Mouse (Mus musculus): ENCODE data around the gene Mipep. TPM values are rescaled to one million over a fixed set of nuclear protein-coding genes. Genes with fewer than 3 reads are reported as not detected.
A peak's percentile ranks its signal among the peaks of the same experiment; 100 is the strongest.

Gene Mipep
- polyA plus RNA-seq, 1 experiment from 2014 or later: 22.0 TPM

GRCm38 (mm10) chr14:60759097-60759496 is 25.3 kb upstream of the Mipep start:
- Histone ChIP-seq H3K9me3 (no peaks in the 10 kb centered on the region), H3K4me1 (no peaks in the 10 kb centered on the region), H3K36me3 (peaks cover 30% of the 10 kb centered on the region), H3K4me2 (replicated peaks) (no peak overlapping the region), H3K4me3 (no peak overlapping the region), H3K27me3 (no peaks in the 10 kb centered on the region), H3K27ac (replicated peaks) (no peak overlapping the region), H3K9ac (replicated peaks) (no peak overlapping the region)
- 93% methylated on average over 8 of the region's 8 CpGs for WGBS
- ATAC-seq (replicated peaks): no peak

DNA sequence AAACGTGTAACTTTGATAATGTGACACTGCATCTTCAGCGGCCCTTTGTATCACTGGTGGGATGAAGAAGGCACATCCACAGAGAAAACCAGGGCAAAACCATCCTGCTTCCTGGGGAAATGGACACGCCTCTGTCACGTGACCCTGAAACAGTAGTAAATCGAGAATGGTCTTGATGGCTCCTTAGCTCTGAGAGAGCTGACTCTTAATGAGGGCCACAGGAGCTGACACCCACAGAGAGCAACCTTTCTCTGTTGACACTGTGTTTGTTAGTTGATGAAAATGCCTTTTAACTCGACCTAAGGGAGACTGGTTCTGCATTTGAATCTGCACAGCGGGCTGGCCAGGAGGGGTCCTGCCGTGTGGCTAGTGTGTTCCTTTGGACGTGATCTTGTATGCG is 22.6 kb upstream of the Mipep start:
- no peak overlapping the region for H3K4me3 ChIP-seq
- WGBS: 71% methylated on average over 10 of the region's 10 CpGs
- ATAC-seq (replicated peaks): no peak
- H3K36me3 ChIP-seq: peaks cover 14% of the 10 kb centered on the region; the same call in 1 of the 2 replicates
- H3K4me1 ChIP-seq: no peaks in the 10 kb centered on the region
- H3K9me3 ChIP-seq: no peaks in the 10 kb centered on the region
- H3K9ac ChIP-seq (replicated peaks): no peak overlapping the region
- no peaks in the 10 kb centered on the region for H3K27me3 ChIP-seq
- no peak overlapping the region for H3K4me2 ChIP-seq (replicated peaks)
- no peak overlapping the region for H3K27ac ChIP-seq (replicated peaks)

DNA sequence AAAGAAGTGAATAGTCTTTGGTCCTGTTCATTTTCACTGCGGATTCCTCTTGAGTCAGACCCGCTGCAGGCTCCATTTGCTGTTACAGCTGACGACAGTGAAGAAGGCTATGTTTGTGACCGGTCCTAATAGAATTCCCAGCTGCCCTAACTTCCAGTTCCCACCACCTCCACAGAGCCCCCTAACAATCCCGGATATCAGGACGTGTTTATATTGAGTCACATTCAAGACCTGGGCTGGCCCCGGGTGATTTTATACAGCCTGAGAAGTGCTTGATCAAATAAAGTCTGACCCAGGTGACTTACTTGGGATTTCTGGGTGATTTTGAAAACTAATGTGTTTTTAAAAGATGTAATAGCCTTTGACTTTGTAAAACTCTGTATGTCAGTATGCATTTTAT is 21.6 kb upstream of the Mipep start:
- Histone ChIP-seq H3K4me3 (no peak overlapping the region), H3K4me2 (replicated peaks) (no peak overlapping the region), H3K4me1 (no peaks in the 10 kb centered on the region), H3K27me3 (no peaks in the 10 kb centered on the region), H3K9me3 (no peaks in the 10 kb centered on the region), H3K36me3 (peaks cover 8% of the 10 kb centered on the region; the same call in 1 of the 2 replicates), H3K9ac (replicated peaks) (no peak overlapping the region), H3K27ac (replicated peaks) (no peak overlapping the region)
- ATAC-seq (replicated peaks): no peak
- 79% methylated on average over 7 of the region's 7 CpGs for WGBS

DNA sequence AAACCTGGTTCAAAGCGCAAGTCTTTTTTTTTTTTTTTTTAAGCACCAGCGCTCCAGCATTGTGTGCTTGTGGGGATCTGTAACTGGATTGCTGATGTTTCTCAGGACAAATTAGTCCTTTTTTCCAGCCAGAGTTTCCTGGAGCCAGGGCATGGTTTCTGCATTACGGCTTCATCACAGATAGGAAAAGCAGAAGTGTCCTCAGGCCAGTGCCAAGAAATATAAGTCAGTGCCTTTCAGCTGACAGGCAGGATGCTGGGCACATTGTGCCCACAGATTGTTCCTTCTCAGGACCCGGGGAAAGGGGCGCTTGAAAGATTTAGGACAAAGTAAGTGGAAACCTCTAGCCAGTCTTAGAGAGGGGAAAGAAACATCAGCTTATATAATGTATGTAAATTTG is 20.6 kb upstream of the Mipep start:
- H3K36me3 ChIP-seq: peaks cover 8% of the 10 kb centered on the region; the same call in 1 of the 2 replicates

GRCm38 (mm10) chr14:60764526-60764925 is 19.8 kb upstream of the Mipep start:
- Histone ChIP-seq H3K9ac (replicated peaks) (no peak overlapping the region), H3K27ac (replicated peaks) (no peak overlapping the region), H3K27me3 (no peaks in the 10 kb centered on the region), H3K36me3 (peaks cover 7% of the 10 kb centered on the region; the same call in 1 of the 2 replicates), H3K9me3 (no peaks in the 10 kb centered on the region), H3K4me3 (no peak overlapping the region), H3K4me1 (no peaks in the 10 kb centered on the region), H3K4me2 (replicated peaks) (no peak overlapping the region)
- WGBS: 81% methylated on average over 4 of the region's 4 CpGs
- ATAC-seq (replicated peaks): no peak

More for the DNA sequence above, 20.6 kb upstream of the Mipep start:
- no peaks in the 10 kb centered on the region for H3K9me3 ChIP-seq
- H3K27ac ChIP-seq (replicated peaks): no peak overlapping the region
- H3K27me3 ChIP-seq: no peaks in the 10 kb centered on the region
- H3K9ac ChIP-seq (replicated peaks): no peak overlapping the region
- H3K4me2 ChIP-seq (replicated peaks): no peak overlapping the region
- ATAC-seq (replicated peaks): no peak
- no peak overlapping the region for H3K4me3 ChIP-seq
- 94% methylated on average over 5 of the region's 5 CpGs for WGBS
- no peaks in the 10 kb centered on the region for H3K4me1 ChIP-seq

DNA sequence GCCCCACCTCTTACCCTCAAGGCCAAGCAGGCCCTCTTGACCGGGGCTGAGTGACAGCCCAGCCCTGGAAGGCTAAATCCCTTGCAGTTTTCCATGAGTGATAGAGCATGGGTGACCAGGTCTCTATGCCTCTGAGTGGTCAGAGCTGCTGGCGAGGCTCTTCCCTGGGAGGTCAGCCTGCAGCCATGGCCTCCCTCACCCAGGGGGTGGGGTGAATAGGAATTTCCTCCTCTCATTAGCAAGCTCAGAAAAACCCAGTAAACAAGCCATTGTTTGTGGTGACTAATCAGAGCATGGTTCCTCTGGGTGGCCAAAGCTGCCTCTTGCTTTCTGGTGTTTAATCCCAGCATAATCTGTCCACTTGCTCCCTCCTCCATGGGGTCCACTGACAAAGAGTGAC is 19.3 kb upstream of the Mipep start:
- no peaks in the 10 kb centered on the region for H3K4me1 ChIP-seq
- no peaks in the 10 kb centered on the region for H3K27me3 ChIP-seq
- H3K36me3 ChIP-seq: peaks cover 5% of the 10 kb centered on the region; the same call in 1 of the 2 replicates
- no peak overlapping the region for H3K9ac ChIP-seq (replicated peaks)
- no peak overlapping the region for H3K4me2 ChIP-seq (replicated peaks)
- 56% methylated on average over 2 of the region's 2 CpGs for whole genome bisulfite sequencing
- no peak overlapping the region for H3K27ac ChIP-seq (replicated peaks)
- no peak overlapping the region for H3K4me3 ChIP-seq
- no peak for ATAC-seq (replicated peaks)
- no peaks in the 10 kb centered on the region for H3K9me3 ChIP-seq

- no peaks in the 10 kb centered on the region for H3K9me3 ChIP-seq
- H3K9ac ChIP-seq (replicated peaks): no peak within 1 kb of the TSS
- H3K4me2 ChIP-seq (replicated peaks): no peak within 1 kb of the TSS
- ATAC-seq (replicated peaks): no peak
- no peaks in the 10 kb centered on the region for H3K4me1 ChIP-seq
- H3K4me3 ChIP-seq: no peak within 1 kb of the TSS
- H3K27ac ChIP-seq (replicated peaks): no peak within 1 kb of the TSS
- no peaks in the 10 kb centered on the region for H3K27me3 ChIP-seq
- H3K36me3 ChIP-seq: no peaks in the 10 kb centered on the region
- WGBS: 66% methylated on average over 4 of the region's 4 CpGs
Measured at GRCm38 (mm10) chr14:60767884-60768283, 16.5 kb upstream of the Mipep start, which contains the start of gene C1qtnf9. Gene C1qtnf9 (plus strand): TSS chr14:60768134.

DNA sequence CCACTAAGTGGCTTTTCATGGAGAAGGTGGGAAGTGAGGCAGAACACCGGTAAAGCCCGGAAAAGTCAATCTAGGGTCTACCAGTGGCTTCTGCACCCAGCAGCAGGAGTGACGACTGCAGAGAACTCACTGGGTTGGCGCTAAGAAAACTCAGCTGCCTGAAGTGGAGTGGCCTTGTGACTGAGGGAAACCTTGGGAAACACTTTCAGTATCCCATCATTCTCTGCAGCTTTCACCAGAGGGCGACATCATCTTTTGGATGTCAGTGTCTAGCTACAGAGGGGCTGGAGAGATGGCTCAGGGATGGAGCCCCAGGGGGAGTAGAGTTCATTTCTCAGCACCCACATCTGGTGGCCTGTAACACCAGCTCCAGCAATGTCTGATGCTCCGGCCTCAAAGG is 15.0 kb upstream of the Mipep start:
- no peak overlapping the region for H3K4me3 ChIP-seq
- 43% methylated on average over 6 of the region's 6 CpGs for WGBS
- no peaks in the 10 kb centered on the region for H3K9me3 ChIP-seq
- ATAC-seq (replicated peaks): no peak
- H3K4me2 ChIP-seq (replicated peaks): no peak overlapping the region
- H3K36me3 ChIP-seq: no peaks in the 10 kb centered on the region
- no peaks in the 10 kb centered on the region for H3K4me1 ChIP-seq
- H3K27ac ChIP-seq (replicated peaks): no peak overlapping the region
- no peak overlapping the region for H3K9ac ChIP-seq (replicated peaks)
- no peaks in the 10 kb centered on the region for H3K27me3 ChIP-seq

- Histone ChIP-seq H3K36me3 (no peaks in the 10 kb centered on the region), H3K9ac (replicated peaks) (no peak overlapping the region), H3K4me3 (no peak overlapping the region), H3K4me1 (no peaks in the 10 kb centered on the region), H3K27ac (replicated peaks) (no peak overlapping the region), H3K4me2 (replicated peaks) (peak overlapping the region; percentile 44), H3K9me3 (no peaks in the 10 kb centered on the region), H3K27me3 (no peaks in the 10 kb centered on the region)
- 73% methylated on average over 6 of the region's 6 CpGs for WGBS
- ATAC-seq (replicated peaks): peak; percentile 47; the same call in 1 of the 2 replicates
Measured at GRCm38 (mm10) chr14:60770594-60770993, 13.8 kb upstream of the Mipep start.

DNA sequence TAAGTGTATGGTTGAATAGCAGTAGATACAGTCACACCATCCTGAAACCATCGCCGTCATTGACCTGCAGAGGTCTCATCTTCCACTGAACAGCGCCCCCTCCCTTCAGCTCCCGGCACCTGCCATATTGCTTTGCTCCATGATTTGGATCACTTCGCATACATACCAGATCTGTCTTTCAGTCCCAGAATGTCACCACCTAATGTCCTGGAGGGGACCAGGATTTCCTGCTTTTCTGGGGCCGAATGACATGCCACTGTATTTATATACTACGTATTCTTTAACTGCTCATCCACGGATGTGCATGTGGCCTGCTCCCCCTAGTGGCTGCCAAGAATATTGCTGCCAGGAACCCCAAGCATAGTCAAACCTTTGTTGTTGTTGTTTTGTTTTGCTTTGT is 13.3 kb upstream of the Mipep start:
- H3K4me2 ChIP-seq (replicated peaks): peak overlapping the region; percentile 44
- H3K36me3 ChIP-seq: no peaks in the 10 kb centered on the region
- no peaks in the 10 kb centered on the region for H3K9me3 ChIP-seq
- no peaks in the 10 kb centered on the region for H3K27me3 ChIP-seq
- H3K9ac ChIP-seq (replicated peaks): 0 out of 2 replicates have a peak overlapping the region, but pooled peaks have one; percentile 30
- H3K27ac ChIP-seq (replicated peaks): no peak overlapping the region
- peak overlapping the region; percentile 38 for H3K4me3 ChIP-seq
- ATAC-seq (replicated peaks): peak; percentile 79
- 5% methylated on average over 8 of the region's 8 CpGs for WGBS
- no peaks in the 10 kb centered on the region for H3K4me1 ChIP-seq

DNA sequence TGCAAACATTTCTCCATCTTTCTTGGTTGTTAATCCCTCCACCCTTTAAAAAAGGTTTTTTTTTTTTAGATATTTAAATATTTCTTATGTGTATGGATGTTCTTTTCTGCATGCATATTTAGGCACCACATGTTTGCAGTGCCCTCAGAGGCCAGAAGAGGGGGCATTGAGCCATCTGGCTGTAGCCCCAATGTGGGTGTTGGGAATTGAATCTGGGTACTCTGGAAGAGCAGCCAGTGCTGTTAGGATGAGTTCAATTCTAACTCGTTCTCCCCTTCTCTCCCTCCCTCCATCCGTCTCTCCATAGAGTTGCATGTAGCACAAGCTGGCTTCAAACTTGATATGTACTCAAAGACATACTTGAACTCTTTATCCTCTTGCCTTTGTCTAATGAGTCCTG is 10.9 kb upstream of the Mipep start:
- Histone ChIP-seq H3K27ac (replicated peaks) (no peak overlapping the region), H3K4me2 (replicated peaks) (no peak overlapping the region), H3K4me3 (no peak overlapping the region), H3K4me1 (no peaks in the 10 kb centered on the region), H3K9me3 (no peaks in the 10 kb centered on the region), H3K36me3 (no peaks in the 10 kb centered on the region), H3K9ac (replicated peaks) (no peak overlapping the region), H3K27me3 (no peaks in the 10 kb centered on the region)
- ATAC-seq (replicated peaks): no peak
- WGBS: 90% methylated on average over 2 of the region's 2 CpGs

GRCm38 (mm10) chr14:60776521-60776920 is 7.9 kb upstream of the Mipep start:
- no peak for ATAC-seq (replicated peaks)
- Histone ChIP-seq H3K4me2 (replicated peaks) (no peak overlapping the region), H3K9ac (replicated peaks) (no peak overlapping the region), H3K9me3 (no peaks in the 10 kb centered on the region), H3K36me3 (no peaks in the 10 kb centered on the region), H3K4me1 (no peaks in the 10 kb centered on the region), H3K4me3 (no peak overlapping the region), H3K27me3 (no peaks in the 10 kb centered on the region), H3K27ac (replicated peaks) (no peak overlapping the region)
- 92% methylated on average over 8 of the region's 8 CpGs for WGBS

GRCm38 (mm10) chr14:60777485-60777919 is 6.9 kb upstream of the Mipep start:
- ATAC-seq (replicated peaks): no peak
- 84% methylated on average over 5 of the region's 5 CpGs for WGBS
- Histone ChIP-seq H3K4me2 (replicated peaks) (no peak overlapping the region), H3K9me3 (no peaks in the 10 kb centered on the region), H3K9ac (replicated peaks) (no peak overlapping the region), H3K4me3 (no peak overlapping the region), H3K27ac (replicated peaks) (no peak overlapping the region), H3K36me3 (no peaks in the 10 kb centered on the region), H3K4me1 (no peaks in the 10 kb centered on the region), H3K27me3 (no peaks in the 10 kb centered on the region)
